In the genomic region with DNA sequence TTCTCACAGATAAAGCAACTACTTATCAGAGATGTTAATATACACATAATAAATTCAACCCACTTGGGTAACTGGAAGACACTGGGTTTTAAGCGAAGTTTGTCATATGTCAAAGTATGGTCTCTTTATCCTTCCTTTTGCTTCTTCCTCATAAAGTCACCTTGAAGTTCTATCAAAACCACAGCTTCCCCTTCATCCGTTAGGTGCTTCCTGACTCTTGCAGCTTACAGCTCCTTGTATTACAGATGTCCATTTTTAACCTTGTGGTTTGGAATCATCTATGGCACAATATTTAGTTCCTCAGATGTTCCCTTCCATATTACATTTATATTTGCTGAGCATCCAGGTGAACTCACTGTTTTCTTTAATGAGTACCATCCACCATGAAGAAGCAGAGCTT, we compare ENCODE assay signal across 16 mouse cellular contexts.
"Had no signal": no experiment of that assay in that cellular context is flagged by ENCODE, and none has a peak within 500 bp of the region (broad histone marks: within the 10 kb centered on the region; RNA-seq: fewer than 3 reads in every experiment).

No protein-coding gene starts in this region.

- ATAC-seq: hindbrain, postnatal 0 days; intestine, embryonic 16.5 days had no signal

- DNase-seq: gastrocnemius, postnatal 14 days; gastrocnemius, postnatal 36 days; heart, adult 18-20 months; heart, postnatal 10 days; heart, postnatal 4 days; kidney, adult 11 months; kidney, adult 2 months; kidney, adult 9 months; kidney, postnatal 14 days; kidney, postnatal 36 days; layer of hippocampus, adult 9-11 months; layer of hippocampus, postnatal 36 days; liver; liver, embryonic 13.5 days had no signal
